Mouse (Mus musculus) embryonic facial prominence, embryonic 11.5 days (tissue): ENCODE measurements at regions not wholly inside any gene's neighbourhood (a gene's known extent, or its start where the extent isn't known, plus 50 kb on each side); places are given as distances from the start of the nearest gene placed in this dataset.

Experiments used
- ATAC-seq: fragments of 200-750 bp; cut with Nextera tagmentation; replicated peaks from 2 replicates; pipeline ENCODE4 v1.8.0; 2017; ENCODE audit warnings: low read depth; ENCODE audit not compliant: insufficient number of reproducible peaks, low FRiP score, low TSS enrichment
- DNase-seq: peaks from one replicate; pipeline ENCODE4 v3.0.0-alpha.2; 2015; ENCODE audit warnings: low spot score
- H3K27ac ChIP-seq: fragments of 300-500 bp; sonication (generic); replicated peaks from 2 replicates; pipeline ENCODE4 v1.5.1; 2014; ENCODE audit warnings: mild to moderate bottlenecking, low read depth, low read length, control low read depth
- H3K27me3 ChIP-seq: fragments of 300-500 bp; sonication (generic); 2 replicates; pipeline ENCODE4 v1.6.1; 2014; ENCODE audit warnings: mild to moderate bottlenecking, low read length, moderate library complexity, mixed read lengths; ENCODE audit not compliant: control insufficient read depth, insufficient read depth
- H3K36me3 ChIP-seq: fragments of 300-500 bp; sonication (generic); replicated peaks from 2 replicates; pipeline ENCODE4 v1.6.1; 2014; ENCODE audit warnings: low read depth, mild to moderate bottlenecking, low read length, moderate library complexity, mixed read lengths; ENCODE audit not compliant: control insufficient read depth, insufficient read depth
- H3K4me1 ChIP-seq: fragments of 300-500 bp; sonication (generic); 2 replicates; pipeline ENCODE4 v1.6.1; 2014; ENCODE audit warnings: low read length, mixed read lengths; ENCODE audit not compliant: control insufficient read depth, insufficient read depth
- H3K4me2 ChIP-seq: fragments of 300-500 bp; sonication (generic); 2 replicates; pipeline ENCODE4 v1.6.1; 2014; ENCODE audit warnings: low read depth, mild to moderate bottlenecking, control low read depth, low read length, moderate library complexity
- H3K4me3 ChIP-seq: fragments of 300-500 bp; sonication (generic); 2 replicates; pipeline ENCODE4 v1.5.1; 2014; ENCODE audit warnings: low read depth, low read length, control low read depth
- H3K9ac ChIP-seq: fragments of 300-500 bp; sonication (generic); replicated peaks from 2 replicates; pipeline ENCODE4 v1.6.1; 2014; ENCODE audit warnings: mild to moderate bottlenecking, control low read depth, low read length
- H3K9me3 ChIP-seq: fragments of 300-500 bp; sonication (generic); replicated peaks from 2 replicates; pipeline ENCODE4 v1.6.1; 2016; ENCODE audit warnings: mild to moderate bottlenecking, low read length, inconsistent platforms, mixed read lengths; ENCODE audit not compliant: control insufficient read depth
- WGBS: fragments of 180-500 bp; shearing (Covaris S2); extraction: QIAGEN DNeasy Blood & Tissue Kit; methylation state at CpG from one replicate; pipeline ENCODE4 v1.1.7; 2014; 5-methylcytosine and 5-hydroxymethylcytosine counted together

- no peaks in the 10 kb centered on the region for H3K27me3 ChIP-seq
- no peak overlapping the region for H3K4me2 ChIP-seq
- H3K4me3 ChIP-seq, result no peak overlapping the region
- no peak overlapping the region for H3K27ac ChIP-seq
- no peak overlapping the region for H3K9ac ChIP-seq
- H3K4me1 ChIP-seq, result no peaks in the 10 kb centered on the region
- no peaks in the 10 kb centered on the region for H3K9me3 ChIP-seq
- H3K36me3 ChIP-seq, result no peaks in the 10 kb centered on the region
- no peak for ATAC-seq
- 81% methylated on average over 3 of the region's 3 CpGs for WGBS
- no peak for DNase-seq
Observed at GRCm38 (mm10) chr4:55811656-55812055, 279.4 kb upstream of the Klf4 start.

GRCm38 (mm10) chr4:55808501-55808900 is 276.2 kb upstream of the Klf4 start:
- ATAC-seq (no peak), DNase-seq (no peak)
- no peaks in the 10 kb centered on the region for H3K36me3 ChIP-seq
- no peaks in the 10 kb centered on the region for H3K4me1 ChIP-seq
- H3K4me3 ChIP-seq, result no peak overlapping the region
- H3K4me2 ChIP-seq, result no peak overlapping the region
- H3K27me3 ChIP-seq, result no peaks in the 10 kb centered on the region
- H3K27ac ChIP-seq, result no peak overlapping the region
- no peak overlapping the region for H3K9ac ChIP-seq
- WGBS, result 88% methylated on average over 5 of the region's 5 CpGs
- H3K9me3 ChIP-seq, result no peaks in the 10 kb centered on the region

DNA sequence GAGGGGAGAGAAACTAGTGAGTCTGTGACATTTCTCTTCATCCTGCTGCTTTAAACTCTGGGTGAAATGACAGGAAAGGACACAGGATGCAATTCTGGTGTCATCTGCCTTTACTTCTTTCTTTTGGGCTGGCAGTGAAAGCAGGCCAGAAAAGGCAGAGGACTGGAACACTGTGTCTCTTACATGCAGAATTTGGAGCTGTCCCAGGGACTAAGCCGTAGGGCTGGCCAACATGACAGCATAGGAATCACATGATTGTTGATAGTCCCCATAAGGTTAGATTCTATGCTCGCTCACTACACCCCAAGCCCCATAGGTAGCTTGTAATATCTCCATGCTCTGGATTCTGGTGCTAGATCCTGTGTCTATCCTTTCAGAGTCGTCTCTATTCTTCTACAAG is 274.5 kb upstream of the Klf4 start:
- Histone ChIP-seq H3K4me2 (no peak overlapping the region), H3K4me1 (no peaks in the 10 kb centered on the region), H3K9me3 (no peaks in the 10 kb centered on the region), H3K4me3 (no peak overlapping the region), H3K9ac (no peak overlapping the region), H3K27me3 (no peaks in the 10 kb centered on the region), H3K27ac (no peak overlapping the region), H3K36me3 (no peaks in the 10 kb centered on the region)
- ATAC-seq, result no peak
- DNase-seq, result no peak
- WGBS, result 86% methylated on average over 3 of the region's 3 CpGs

DNA sequence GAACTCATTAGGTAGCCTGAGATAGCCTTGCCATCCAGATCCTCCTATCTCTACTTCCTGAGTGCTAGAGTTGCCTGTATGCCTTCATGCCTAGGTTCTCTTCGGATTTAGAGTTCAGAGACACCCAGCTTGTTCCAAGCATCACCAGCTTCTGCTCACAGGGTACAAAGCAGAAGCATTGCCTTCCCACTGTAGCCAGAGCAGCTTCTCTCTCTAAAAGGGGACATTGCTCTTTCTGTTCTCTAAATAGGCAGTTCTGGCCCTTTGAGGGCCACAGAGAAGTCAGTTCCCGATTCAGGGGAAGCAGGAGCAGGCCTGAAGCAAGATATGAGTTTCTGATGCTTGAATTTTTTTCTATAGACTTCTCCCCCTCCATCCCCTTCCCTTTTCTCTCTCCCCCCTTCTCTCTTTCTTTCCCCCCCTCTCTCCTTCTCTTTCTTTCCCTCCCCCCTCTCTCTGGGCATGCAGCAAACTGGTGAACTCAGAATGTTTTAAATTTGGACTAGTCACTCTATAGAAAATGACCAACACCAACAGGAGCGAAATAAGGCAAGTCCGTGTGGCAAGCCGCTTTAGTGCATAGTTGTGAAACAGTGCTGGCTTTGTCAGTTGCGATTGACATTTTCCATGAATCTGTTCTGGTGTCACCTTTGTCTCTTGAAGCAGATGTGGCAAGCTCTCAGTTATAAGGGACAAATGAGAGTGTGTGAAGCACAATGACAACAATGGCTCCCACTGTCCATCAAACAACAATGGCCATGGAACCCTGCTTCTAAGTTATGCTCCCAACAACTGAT is 273.2 kb upstream of the Klf4 start:
- no peaks in the 10 kb centered on the region for H3K4me1 ChIP-seq
- H3K27me3 ChIP-seq, result no peaks in the 10 kb centered on the region
- ATAC-seq (no peak), DNase-seq (no peak)
- no peak overlapping the region for H3K4me2 ChIP-seq
- H3K9ac ChIP-seq, result no peak overlapping the region
- no peaks in the 10 kb centered on the region for H3K9me3 ChIP-seq
- H3K4me3 ChIP-seq, result no peak overlapping the region
- 86% methylated on average over 6 of the region's 6 CpGs for WGBS
- H3K27ac ChIP-seq, result no peak overlapping the region
- no peaks in the 10 kb centered on the region for H3K36me3 ChIP-seq

GRCm38 (mm10) chr4:55802101-55802500 is 269.8 kb upstream of the Klf4 start:
- no peaks in the 10 kb centered on the region for H3K4me1 ChIP-seq
- H3K9me3 ChIP-seq, result no peaks in the 10 kb centered on the region
- H3K4me2 ChIP-seq, result no peak overlapping the region
- 75% methylated on average over 4 of the region's 4 CpGs for WGBS
- H3K27me3 ChIP-seq, result no peaks in the 10 kb centered on the region
- no peaks in the 10 kb centered on the region for H3K36me3 ChIP-seq
- no peak overlapping the region for H3K9ac ChIP-seq
- H3K4me3 ChIP-seq, result no peak overlapping the region
- DNase-seq (no peak), ATAC-seq (no peak)
- no peak overlapping the region for H3K27ac ChIP-seq

DNA sequence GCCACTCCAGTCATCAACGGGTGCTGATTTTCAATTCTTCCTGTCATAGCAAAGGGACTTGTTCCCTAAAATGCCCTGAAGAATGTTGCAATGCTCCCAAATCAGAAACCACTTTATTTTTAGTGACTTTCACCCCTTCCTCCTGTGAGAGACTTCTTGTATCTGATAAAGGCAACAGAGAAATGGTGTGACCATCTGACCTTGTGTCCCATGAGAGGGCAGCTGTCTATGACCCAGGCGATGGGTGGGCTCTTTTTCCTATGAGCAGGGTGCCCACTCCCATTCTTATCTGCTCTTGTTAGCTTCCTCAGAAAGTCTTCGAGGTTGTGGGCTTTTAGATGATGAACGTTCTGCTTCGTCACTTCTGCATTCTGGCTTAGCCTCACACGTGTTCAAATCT is 265.8 kb upstream of the Klf4 start:
- ATAC-seq (no peak), DNase-seq (no peak)
- Histone ChIP-seq H3K4me3 (no peak overlapping the region), H3K36me3 (no peaks in the 10 kb centered on the region), H3K9ac (no peak overlapping the region), H3K9me3 (no peaks in the 10 kb centered on the region), H3K4me2 (no peak overlapping the region), H3K27ac (no peak overlapping the region), H3K27me3 (no peaks in the 10 kb centered on the region), H3K4me1 (no peaks in the 10 kb centered on the region)
- WGBS, result 87% methylated on average over 6 of the region's 6 CpGs

- ATAC-seq (no peak), DNase-seq (no peak)
- H3K27me3 ChIP-seq, result no peaks in the 10 kb centered on the region
- no peak overlapping the region for H3K27ac ChIP-seq
- no peak overlapping the region for H3K4me2 ChIP-seq
- H3K4me3 ChIP-seq, result no peak overlapping the region
- H3K36me3 ChIP-seq, result no peaks in the 10 kb centered on the region
- H3K9me3 ChIP-seq, result no peaks in the 10 kb centered on the region
- H3K9ac ChIP-seq, result no peak overlapping the region
- H3K4me1 ChIP-seq, result no peaks in the 10 kb centered on the region
Observed at GRCm38 (mm10) chr4:55781329-55781847, 249.1 kb upstream of the Klf4 start.

DNA sequence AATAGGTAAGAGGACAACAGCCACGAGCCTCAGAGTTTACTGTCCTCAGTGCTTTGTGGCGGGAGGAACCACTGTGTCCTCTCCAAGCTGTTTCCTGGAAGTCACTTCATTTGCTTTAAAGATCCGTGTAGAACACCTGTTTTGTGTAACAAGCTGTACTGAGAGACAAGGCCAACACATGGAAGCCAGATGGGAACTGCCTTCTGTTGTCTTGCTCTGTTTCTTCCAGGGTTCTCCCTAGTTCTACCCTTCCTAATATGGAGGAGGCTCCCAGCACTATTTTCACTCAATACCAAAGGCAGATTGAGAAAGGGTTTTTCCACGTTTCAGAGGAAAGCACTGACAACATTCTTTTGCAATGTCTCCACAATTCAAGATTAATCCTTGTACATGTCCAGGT is 247.3 kb upstream of the Klf4 start:
- H3K27ac ChIP-seq, result no peak overlapping the region
- no peak overlapping the region for H3K9ac ChIP-seq
- no peaks in the 10 kb centered on the region for H3K36me3 ChIP-seq
- H3K4me3 ChIP-seq, result no peak overlapping the region
- no peaks in the 10 kb centered on the region for H3K27me3 ChIP-seq
- no peaks in the 10 kb centered on the region for H3K4me1 ChIP-seq
- no peak overlapping the region for H3K4me2 ChIP-seq
- 64% methylated on average over 4 of the region's 4 CpGs for WGBS
- H3K9me3 ChIP-seq, result no peaks in the 10 kb centered on the region
- ATAC-seq (no peak), DNase-seq (peak; percentile 44)
